Mouse (Mus musculus): ENCODE results near the gene Rapgef3. TPM values are rescaled to one million over a fixed set of nuclear protein-coding genes. Genes with fewer than 3 reads are reported as not detected.

Gene Rapgef3
- polyA plus RNA-seq, 1 experiment from 2014 or later: 7.8 TPM

GRCm38 (mm10) chr15:97808532-97808931 is 40.8 kb upstream of the Rapgef3 start:
- no peak overlapping the region for H3K27ac ChIP-seq
- no peak for ATAC-seq
- no peak overlapping the region for H3K4me2 ChIP-seq (replicated peaks)
- H3K4me3 ChIP-seq (replicated peaks): no peak overlapping the region
- no peak overlapping the region for H3K9ac ChIP-seq
- peaks cover 16% of the 10 kb centered on the region for H3K4me1 ChIP-seq (replicated peaks)
- H3K9me3 ChIP-seq: no peaks in the 10 kb centered on the region
- H3K27me3 ChIP-seq (replicated peaks): no peaks in the 10 kb centered on the region
- WGBS: 85% methylated on average over 14 of the region's 14 CpGs
- H3K36me3 ChIP-seq: peaks cover 25% of the 10 kb centered on the region; the same call in 1 of the 2 replicates

DNA sequence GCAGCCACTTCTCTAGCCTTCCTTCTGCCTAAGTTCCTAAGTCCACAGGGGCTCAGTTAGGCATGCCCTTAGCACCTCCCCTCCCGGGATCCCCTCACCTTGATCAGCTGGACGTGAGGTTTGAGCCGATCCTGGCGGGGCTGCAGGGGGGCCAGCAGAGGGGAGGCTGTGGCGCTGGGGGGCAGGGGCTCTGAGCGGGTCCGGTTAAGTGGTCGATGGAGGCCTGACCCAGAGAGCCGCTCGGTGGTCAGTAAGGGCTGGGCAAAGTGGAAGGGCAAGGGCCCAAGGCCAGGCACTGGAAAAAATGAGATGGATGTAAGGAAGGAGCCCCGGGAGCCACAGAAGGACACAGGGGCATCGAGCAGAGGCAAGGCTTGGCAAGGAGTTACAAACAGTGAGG is 40.1 kb upstream of the Rapgef3 start:
- Histone ChIP-seq H3K4me3 (replicated peaks) (no peak overlapping the region), H3K9ac (no peak overlapping the region), H3K27me3 (replicated peaks) (no peaks in the 10 kb centered on the region), H3K4me2 (replicated peaks) (no peak overlapping the region), H3K9me3 (no peaks in the 10 kb centered on the region), H3K27ac (no peak overlapping the region), H3K36me3 (peaks cover 25% of the 10 kb centered on the region; the same call in 1 of the 2 replicates), H3K4me1 (replicated peaks) (peaks cover 10% of the 10 kb centered on the region)
- 72% methylated on average over 12 of the region's 12 CpGs for WGBS
- no peak for ATAC-seq

- H3K36me3 ChIP-seq: 0 out of 2 replicates have a peak, but pooled peaks cover 15% of the 10 kb centered on the region
- no peak overlapping the region for H3K9ac ChIP-seq
- H3K27me3 ChIP-seq (replicated peaks): no peaks in the 10 kb centered on the region
- no peak overlapping the region for H3K27ac ChIP-seq
- H3K4me1 ChIP-seq (replicated peaks): no peaks in the 10 kb centered on the region
- WGBS: 39% methylated on average over 13 of the region's 13 CpGs
- ATAC-seq: no peak
- no peak overlapping the region for H3K4me3 ChIP-seq (replicated peaks)
- no peak overlapping the region for H3K4me2 ChIP-seq (replicated peaks)
- no peaks in the 10 kb centered on the region for H3K9me3 ChIP-seq
Measured at GRCm38 (mm10) chr15:97802575-97802974, 34.8 kb upstream of the Rapgef3 start.

GRCm38 (mm10) chr15:97801811-97802210 is 34.0 kb upstream of the Rapgef3 start:
- ATAC-seq: no peak
- H3K27ac ChIP-seq: no peak overlapping the region
- no peak overlapping the region for H3K4me3 ChIP-seq (replicated peaks)
- H3K4me2 ChIP-seq (replicated peaks): no peak overlapping the region
- no peaks in the 10 kb centered on the region for H3K27me3 ChIP-seq (replicated peaks)
- H3K36me3 ChIP-seq: peaks cover 15% of the 10 kb centered on the region
- H3K4me1 ChIP-seq (replicated peaks): no peaks in the 10 kb centered on the region
- H3K9me3 ChIP-seq: no peaks in the 10 kb centered on the region
- WGBS: 83% methylated on average over 7 of the region's 7 CpGs
- no peak overlapping the region for H3K9ac ChIP-seq

DNA sequence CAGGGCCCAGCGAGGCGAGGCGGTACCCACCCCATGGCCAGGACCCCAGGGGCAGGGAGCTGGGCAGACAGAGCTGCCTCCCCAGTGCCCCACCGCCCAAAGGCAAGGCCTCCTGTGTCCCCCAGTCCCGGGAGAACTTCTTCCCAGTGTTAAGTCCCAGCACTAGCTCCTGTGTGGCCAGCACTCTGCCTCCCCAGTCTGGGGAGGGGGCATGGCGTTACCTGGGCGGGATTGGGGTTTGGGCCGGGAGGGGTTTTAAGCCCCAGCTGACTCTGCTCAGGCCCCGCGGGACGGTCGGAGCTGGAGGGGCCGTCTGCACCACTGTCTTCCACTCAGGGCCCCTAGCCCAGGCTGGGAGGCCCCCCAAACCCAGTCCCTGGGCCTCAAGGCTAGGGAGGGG is 33.1 kb upstream of the Rapgef3 start:
- H3K27ac ChIP-seq: no peak overlapping the region
- 92% methylated on average over 13 of the region's 13 CpGs for WGBS
- no peak overlapping the region for H3K4me2 ChIP-seq (replicated peaks)
- no peaks in the 10 kb centered on the region for H3K27me3 ChIP-seq (replicated peaks)
- no peaks in the 10 kb centered on the region for H3K4me1 ChIP-seq (replicated peaks)
- H3K9ac ChIP-seq: no peak overlapping the region
- H3K9me3 ChIP-seq: no peaks in the 10 kb centered on the region
- no peak overlapping the region for H3K4me3 ChIP-seq (replicated peaks)
- ATAC-seq: no peak
- H3K36me3 ChIP-seq: peaks cover 19% of the 10 kb centered on the region

DNA sequence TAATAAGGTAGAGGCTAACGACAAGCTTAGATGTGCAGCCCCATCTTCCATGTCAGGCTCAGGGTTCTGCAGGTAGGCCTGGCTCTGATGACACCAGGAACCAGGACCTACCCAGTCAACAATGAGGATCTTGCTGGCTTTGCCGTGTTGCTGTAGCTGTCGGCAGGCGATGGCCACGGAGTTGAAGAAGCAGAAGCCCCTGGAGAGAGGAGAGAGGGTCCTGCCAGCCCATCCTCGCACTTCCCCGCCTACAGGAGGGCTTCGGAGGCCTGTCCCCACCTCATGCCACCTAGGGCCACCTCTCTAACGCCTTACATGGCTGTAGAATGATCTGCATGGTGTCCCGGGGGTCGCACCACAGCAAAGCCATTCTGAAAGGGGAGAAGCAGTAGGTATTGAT is 31.7 kb upstream of the Rapgef3 start:
- H3K9ac ChIP-seq: no peak overlapping the region
- H3K4me1 ChIP-seq (replicated peaks): no peaks in the 10 kb centered on the region
- no peak for ATAC-seq
- peaks cover 18% of the 10 kb centered on the region for H3K36me3 ChIP-seq
- no peak overlapping the region for H3K27ac ChIP-seq
- no peaks in the 10 kb centered on the region for H3K27me3 ChIP-seq (replicated peaks)
- 89% methylated on average over 11 of the region's 11 CpGs for WGBS
- H3K4me3 ChIP-seq (replicated peaks): no peak overlapping the region
- no peak overlapping the region for H3K4me2 ChIP-seq (replicated peaks)
- H3K9me3 ChIP-seq: no peaks in the 10 kb centered on the region

GRCm38 (mm10) chr15:97798134-97798533 is 30.4 kb upstream of the Rapgef3 start:
- no peaks in the 10 kb centered on the region for H3K9me3 ChIP-seq

GRCm38 (mm10) chr15:97796674-97797310 is 29.0 kb upstream of the Rapgef3 start:
- no peaks in the 10 kb centered on the region for H3K27me3 ChIP-seq (replicated peaks)
- WGBS: 94% methylated on average over 17 of the region's 17 CpGs
- H3K4me2 ChIP-seq (replicated peaks): no peak overlapping the region
- H3K9me3 ChIP-seq: no peaks in the 10 kb centered on the region
- no peak overlapping the region for H3K4me3 ChIP-seq (replicated peaks)
- no peak for ATAC-seq
- peaks cover 39% of the 10 kb centered on the region for H3K36me3 ChIP-seq
- no peak overlapping the region for H3K27ac ChIP-seq
- H3K9ac ChIP-seq: no peak overlapping the region
- H3K4me1 ChIP-seq (replicated peaks): no peaks in the 10 kb centered on the region

More at GRCm38 (mm10) chr15:97798134-97798533, 30.4 kb upstream of the Rapgef3 start:
- no peak overlapping the region for H3K4me3 ChIP-seq (replicated peaks)
- 67% methylated on average over 17 of the region's 17 CpGs for WGBS
- H3K27me3 ChIP-seq (replicated peaks): no peaks in the 10 kb centered on the region
- no peak overlapping the region for H3K9ac ChIP-seq
- H3K36me3 ChIP-seq: peaks cover 28% of the 10 kb centered on the region
- no peak overlapping the region for H3K27ac ChIP-seq
- H3K4me2 ChIP-seq (replicated peaks): no peak overlapping the region
- ATAC-seq: no peak
- no peaks in the 10 kb centered on the region for H3K4me1 ChIP-seq (replicated peaks)

DNA sequence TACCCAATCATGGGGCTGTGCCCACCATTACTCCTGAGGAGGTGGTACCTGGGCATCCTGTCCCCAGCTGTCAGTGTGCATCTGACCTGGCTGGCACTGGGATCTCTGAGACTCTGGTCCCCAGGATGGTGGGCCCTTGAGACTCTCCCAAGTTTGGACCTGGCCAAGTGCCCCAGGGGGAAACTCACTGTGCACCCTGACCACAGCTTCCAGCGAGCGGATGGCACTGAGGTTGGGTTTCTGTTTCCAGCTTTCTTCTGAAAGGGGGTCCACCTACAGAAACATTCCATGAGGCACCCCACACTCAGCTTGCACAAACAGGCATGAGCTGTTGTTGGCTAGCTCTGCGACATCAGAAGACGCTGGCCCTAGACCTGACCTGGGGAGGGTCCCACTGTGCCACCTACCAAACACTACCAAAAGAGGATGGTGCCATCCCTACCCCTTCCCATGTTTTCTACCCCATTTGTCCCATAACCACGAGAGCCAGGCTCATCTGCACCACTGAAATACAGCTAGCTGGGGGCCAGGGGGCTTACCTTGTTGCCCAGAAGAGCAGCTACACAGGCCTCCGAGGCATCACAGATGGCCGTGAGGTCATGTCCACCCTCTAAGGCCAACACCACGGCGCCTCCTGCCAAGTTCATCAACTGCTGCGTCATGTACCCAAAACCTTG is 27.9 kb upstream of the Rapgef3 start:
- H3K4me3 ChIP-seq (replicated peaks): no peak overlapping the region
- H3K9ac ChIP-seq: no peak overlapping the region
- ATAC-seq: no peak
- no peaks in the 10 kb centered on the region for H3K4me1 ChIP-seq (replicated peaks)
- peaks cover 41% of the 10 kb centered on the region for H3K36me3 ChIP-seq
- H3K4me2 ChIP-seq (replicated peaks): no peak overlapping the region
- 98% methylated on average over 10 of the region's 10 CpGs for WGBS
- no peaks in the 10 kb centered on the region for H3K27me3 ChIP-seq (replicated peaks)
- no peak overlapping the region for H3K27ac ChIP-seq
- H3K9me3 ChIP-seq: no peaks in the 10 kb centered on the region

DNA sequence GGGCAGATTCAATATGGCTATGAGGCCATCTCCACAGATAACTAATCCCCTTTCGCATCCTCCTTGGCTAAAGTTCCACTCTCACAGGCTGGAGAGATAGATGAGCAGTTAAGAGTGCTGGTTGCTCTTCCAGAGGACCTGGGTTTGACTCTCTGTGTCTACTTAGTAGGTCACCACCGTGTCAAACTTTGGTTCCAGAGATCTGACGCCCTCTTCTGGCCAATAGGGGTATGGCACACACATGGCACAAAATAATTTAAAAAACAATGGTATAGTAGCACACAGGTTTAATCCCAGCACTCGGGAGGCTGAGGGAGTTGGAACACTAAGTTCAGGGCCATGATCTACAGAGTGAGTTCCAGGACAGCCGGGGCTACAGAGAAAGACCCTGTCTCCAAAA is 26.5 kb upstream of the Rapgef3 start:
- Histone ChIP-seq H3K27ac (no peak overlapping the region), H3K9ac (no peak overlapping the region)

GRCm38 (mm10) chr15:97793386-97794153 is 25.8 kb upstream of the Rapgef3 start:
- no peaks in the 10 kb centered on the region for H3K9me3 ChIP-seq
- H3K4me1 ChIP-seq (replicated peaks): peaks cover 5% of the 10 kb centered on the region; the same call in 1 of the 2 replicates
- no peak overlapping the region for H3K27ac ChIP-seq
- ATAC-seq: no peak
- no peak overlapping the region for H3K4me2 ChIP-seq (replicated peaks)
- H3K27me3 ChIP-seq (replicated peaks): no peaks in the 10 kb centered on the region
- H3K4me3 ChIP-seq (replicated peaks): no peak overlapping the region
- H3K36me3 ChIP-seq: peaks cover 41% of the 10 kb centered on the region
- 90% methylated on average over 18 of the region's 18 CpGs for WGBS
- H3K9ac ChIP-seq: no peak overlapping the region

More for the DNA sequence above, 26.5 kb upstream of the Rapgef3 start:
- Histone ChIP-seq H3K9me3 (no peaks in the 10 kb centered on the region), H3K4me2 (replicated peaks) (no peak overlapping the region), H3K4me1 (replicated peaks) (no peaks in the 10 kb centered on the region), H3K4me3 (replicated peaks) (no peak overlapping the region), H3K36me3 (peaks cover 41% of the 10 kb centered on the region), H3K27me3 (replicated peaks) (no peaks in the 10 kb centered on the region)
- ATAC-seq: no peak
- WGBS: 75% methylated on average over 5 of the region's 5 CpGs

DNA sequence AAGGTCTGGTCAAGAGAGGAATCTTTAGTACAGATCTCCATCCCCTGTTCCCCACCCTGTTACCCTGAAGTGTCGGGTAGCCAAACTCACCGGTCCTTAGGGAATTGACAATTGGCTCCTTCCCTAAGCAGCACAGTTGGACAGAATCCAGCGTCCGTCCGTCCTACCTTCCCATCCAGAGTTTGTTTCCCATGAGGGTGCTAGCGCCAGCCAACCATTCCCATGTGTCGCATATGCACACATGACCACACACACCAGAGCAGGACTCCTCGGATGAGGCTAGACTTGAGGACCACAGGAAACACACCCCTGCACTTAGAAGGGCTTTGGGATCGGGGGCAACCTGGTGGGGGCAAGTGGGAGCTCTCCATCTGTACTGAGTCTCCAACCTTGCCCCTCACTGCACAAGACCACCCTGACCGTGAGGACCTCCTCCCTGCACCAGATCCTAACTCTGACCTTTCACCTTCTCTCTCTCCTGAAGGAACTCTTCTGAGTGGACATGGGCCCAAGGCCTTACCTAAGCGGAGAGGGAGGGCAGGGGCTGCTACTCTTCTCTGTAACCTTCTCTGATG is 23.4 kb upstream of the Rapgef3 start:
- Histone ChIP-seq H3K4me2 (replicated peaks) (no peak overlapping the region), H3K9ac (no peak overlapping the region), H3K27ac (no peak overlapping the region), H3K27me3 (replicated peaks) (no peaks in the 10 kb centered on the region), H3K4me1 (replicated peaks) (peaks cover 5% of the 10 kb centered on the region; the same call in 1 of the 2 replicates), H3K4me3 (replicated peaks) (no peak overlapping the region), H3K9me3 (no peaks in the 10 kb centered on the region), H3K36me3 (peaks cover 29% of the 10 kb centered on the region; the same call in 1 of the 2 replicates)
- 89% methylated on average over 11 of the region's 11 CpGs for WGBS
- ATAC-seq: no peak
